Mouse (Mus musculus) megakaryocyte, embryonic 14.5 days (primary cell): ENCODE measurements around the gene Cd5.

Experiments used
- FLI1 ChIP-seq: IDR thresholded peaks from 2 replicates; pipeline ENCODE4 v1.6.1; 2012; ENCODE audit warnings: low read length, inconsistent platforms, mixed read lengths
- GATA1 ChIP-seq: IDR thresholded peaks from 3 replicates; pipeline ENCODE4 v1.6.1; 2012; ENCODE audit warnings: mixed read lengths, low read length, inconsistent platforms, borderline replicate concordance

- TF ChIP-seq FLI1 (no peak), GATA1 (no peak)
These were observed 28.1 kb downstream of the Cd5 start for GRCm38 (mm10) chr19:10710751-10711150.
